Mouse (Mus musculus) forebrain, embryonic 15.5 days (tissue): ENCODE results near the gene Grb10. TPM values are rescaled to one million over a fixed set of nuclear protein-coding genes. Genes with fewer than 3 reads are reported as not detected.

Experiments used
- ATAC-seq: fragments of 200-750 bp; cut with Nextera tagmentation; replicated peaks from 2 replicates; pipeline ENCODE4 v1.8.0; 2017; ENCODE audit warnings: mild to moderate bottlenecking, moderate TSS enrichment, moderate library complexity
- H3K27ac ChIP-seq: fragments of 300-500 bp; sonication (generic); replicated peaks from 2 replicates; pipeline ENCODE4 v1.5.1; 2015; ENCODE audit warnings: mild to moderate bottlenecking, inconsistent platforms
- H3K27me3 ChIP-seq: fragments of 300-500 bp; sonication (generic); 2 replicates; pipeline ENCODE4 v1.6.1; 2015; ENCODE audit warnings: inconsistent platforms
- H3K36me3 ChIP-seq: fragments of 300-500 bp; sonication (generic); 2 replicates; pipeline ENCODE4 v1.6.1; 2015; ENCODE audit warnings: mild to moderate bottlenecking, inconsistent platforms
- H3K4me1 ChIP-seq: fragments of 300-500 bp; sonication (generic); 2 replicates; pipeline ENCODE4 v1.6.1; 2015; ENCODE audit warnings: inconsistent platforms
- H3K4me2 ChIP-seq: fragments of 300-500 bp; sonication (generic); replicated peaks from 2 replicates; pipeline ENCODE4 v1.6.1; 2015; ENCODE audit warnings: mild to moderate bottlenecking, inconsistent platforms
- H3K4me3 ChIP-seq: fragments of 300-500 bp; sonication (generic); 2 replicates; pipeline ENCODE4 v1.5.1; 2015; ENCODE audit warnings: mild to moderate bottlenecking, inconsistent platforms
- H3K9ac ChIP-seq: fragments of 300-500 bp; sonication (generic); replicated peaks from 2 replicates; pipeline ENCODE4 v1.6.1; 2015; ENCODE audit warnings: mild to moderate bottlenecking, inconsistent platforms
- H3K9me3 ChIP-seq: fragments of 300-500 bp; sonication (generic); 2 replicates; pipeline ENCODE4 v1.6.1; 2016; ENCODE audit warnings: inconsistent platforms
- WGBS: fragments of 180-500 bp; shearing (Covaris S2); methylation state at CpG from one replicate; pipeline ENCODE4 v1.1.7; 2015; ENCODE audit warnings: mixed read lengths; 5-methylcytosine and 5-hydroxymethylcytosine counted together
- polyA plus RNA-seq: library from polyadenylated mRNA; unstranded; fragments of >200 nt; fragmentation: Nextera tagmentation; extraction: Ambion mirVana; gene quantifications from 2 replicates; pipeline ENCODE4 v1.2.1, GENCODE M21; 2015

Grb10 gene
- 97.9 and 99.1 TPM in 2 replicates for polyA plus RNA-seq

GRCm38 (mm10) chr11:12038470-12038985 is at the start of gene Grb10:
Gene Grb10 (minus strand): TSS chr11:12038683.
- Histone ChIP-seq H3K27me3 (peaks cover 83% of the 10 kb centered on the region), H3K4me3 (peak within 1 kb of the TSS; percentile 51), H3K9ac (peak within 1 kb of the TSS; percentile 39), H3K4me1 (0 out of 2 replicates have a peak, but pooled peaks cover 17% of the 10 kb centered on the region), H3K4me2 (peak within 1 kb of the TSS; percentile 48), H3K36me3 (no peaks in the 10 kb centered on the region), H3K9me3 (no peaks in the 10 kb centered on the region), H3K27ac (peak within 1 kb of the TSS; percentile 19; the same call in 1 of the 2 replicates)
- 13% methylated on average over 10 of the region's 10 CpGs for WGBS
- ATAC-seq: no peak

GRCm38 (mm10) chr11:12081638-12082037 is 43.2 kb upstream of the Grb10 start:
- no peak overlapping the region for H3K27ac ChIP-seq
- no peaks in the 10 kb centered on the region; the same call in 1 of the 2 replicates for H3K9me3 ChIP-seq
- H3K36me3 ChIP-seq: no peaks in the 10 kb centered on the region
- H3K4me2 ChIP-seq: no peak overlapping the region
- WGBS: 92% methylated on average over 3 of the region's 3 CpGs
- no peak overlapping the region for H3K4me3 ChIP-seq
- no peaks in the 10 kb centered on the region for H3K4me1 ChIP-seq
- no peaks in the 10 kb centered on the region for H3K27me3 ChIP-seq
- ATAC-seq: no peak
- H3K9ac ChIP-seq: no peak overlapping the region

- H3K27ac ChIP-seq: no peak overlapping the region
Measured at GRCm38 (mm10) chr11:12079231-12079630, 40.7 kb upstream of the Grb10 start.

GRCm38 (mm10) chr11:12075449-12075848 is 37.0 kb upstream of the Grb10 start:
- no peaks in the 10 kb centered on the region for H3K27me3 ChIP-seq
- H3K9me3 ChIP-seq: no peaks in the 10 kb centered on the region
- H3K4me3 ChIP-seq: no peak overlapping the region
- no peak overlapping the region for H3K4me2 ChIP-seq
- H3K4me1 ChIP-seq: no peaks in the 10 kb centered on the region
- H3K27ac ChIP-seq: no peak overlapping the region
- H3K9ac ChIP-seq: no peak overlapping the region
- H3K36me3 ChIP-seq: no peaks in the 10 kb centered on the region
- no peak for ATAC-seq
- 97% methylated on average over 1 of the region's 1 CpGs for WGBS

More at GRCm38 (mm10) chr11:12079231-12079630, 40.7 kb upstream of the Grb10 start:
- no peaks in the 10 kb centered on the region for H3K27me3 ChIP-seq
- 85% methylated on average over 2 of the region's 2 CpGs for WGBS
- H3K9ac ChIP-seq: no peak overlapping the region
- H3K36me3 ChIP-seq: no peaks in the 10 kb centered on the region
- ATAC-seq: no peak
- no peaks in the 10 kb centered on the region for H3K4me1 ChIP-seq
- H3K4me2 ChIP-seq: no peak overlapping the region
- no peak overlapping the region for H3K4me3 ChIP-seq
- H3K9me3 ChIP-seq: no peaks in the 10 kb centered on the region; the same call in 1 of the 2 replicates

- Histone ChIP-seq H3K27ac (no peak overlapping the region), H3K4me3 (no peak overlapping the region), H3K9ac (no peak overlapping the region), H3K36me3 (no peaks in the 10 kb centered on the region), H3K4me1 (no peaks in the 10 kb centered on the region), H3K4me2 (no peak overlapping the region), H3K27me3 (no peaks in the 10 kb centered on the region), H3K9me3 (no peaks in the 10 kb centered on the region)
- ATAC-seq: 0 out of 2 replicates have a peak, but pooled peaks have one; percentile 35
- 77% methylated on average over 6 of the region's 6 CpGs for WGBS
Measured at GRCm38 (mm10) chr11:12073394-12074226, 35.1 kb upstream of the Grb10 start.

- Histone ChIP-seq H3K27ac (no peak overlapping the region), H3K9ac (no peak overlapping the region), H3K27me3 (no peaks in the 10 kb centered on the region), H3K4me3 (no peak overlapping the region), H3K36me3 (no peaks in the 10 kb centered on the region), H3K9me3 (no peaks in the 10 kb centered on the region), H3K4me1 (no peaks in the 10 kb centered on the region), H3K4me2 (no peak overlapping the region)
- ATAC-seq: no peak
- WGBS: 87% methylated on average over 3 of the region's 3 CpGs
Measured at GRCm38 (mm10) chr11:12072322-12072721, 33.8 kb upstream of the Grb10 start.

- WGBS: 77% methylated on average over 4 of the region's 4 CpGs
- H3K9ac ChIP-seq: no peak overlapping the region
- no peak overlapping the region for H3K27ac ChIP-seq
- no peak for ATAC-seq
- H3K4me1 ChIP-seq: no peaks in the 10 kb centered on the region
- H3K4me2 ChIP-seq: no peak overlapping the region
- no peak overlapping the region for H3K4me3 ChIP-seq
- no peaks in the 10 kb centered on the region for H3K27me3 ChIP-seq
- H3K9me3 ChIP-seq: no peaks in the 10 kb centered on the region
- no peaks in the 10 kb centered on the region for H3K36me3 ChIP-seq
Measured at GRCm38 (mm10) chr11:12059005-12059404, 20.5 kb upstream of the Grb10 start.

GRCm38 (mm10) chr11:12048547-12049327 is 10.3 kb upstream of the Grb10 start:
- WGBS: 52% methylated on average over 2 of the region's 2 CpGs

GRCm38 (mm10) chr11:12048135-12048534 is 9.7 kb upstream of the Grb10 start:
- no peaks in the 10 kb centered on the region for H3K4me1 ChIP-seq
- ATAC-seq: no peak
- peaks cover 8% of the 10 kb centered on the region; the same call in 1 of the 2 replicates for H3K27me3 ChIP-seq
- H3K27ac ChIP-seq: no peak overlapping the region
- WGBS: 77% methylated on average over 1 of the region's 1 CpGs
- no peak overlapping the region for H3K9ac ChIP-seq
- H3K4me2 ChIP-seq: no peak overlapping the region
- H3K9me3 ChIP-seq: no peaks in the 10 kb centered on the region
- no peaks in the 10 kb centered on the region for H3K36me3 ChIP-seq
- H3K4me3 ChIP-seq: no peak overlapping the region

More at GRCm38 (mm10) chr11:12048547-12049327, 10.3 kb upstream of the Grb10 start:
- Histone ChIP-seq H3K27me3 (peaks cover 8% of the 10 kb centered on the region; the same call in 1 of the 2 replicates), H3K4me3 (no peak overlapping the region), H3K27ac (no peak overlapping the region), H3K4me2 (no peak overlapping the region), H3K36me3 (no peaks in the 10 kb centered on the region), H3K9ac (no peak overlapping the region), H3K9me3 (no peaks in the 10 kb centered on the region), H3K4me1 (no peaks in the 10 kb centered on the region)
- no peak for ATAC-seq

- Histone ChIP-seq H3K9ac (no peak overlapping the region), H3K27me3 (peaks cover 39% of the 10 kb centered on the region), H3K27ac (no peak overlapping the region), H3K4me3 (no peak overlapping the region), H3K36me3 (no peaks in the 10 kb centered on the region), H3K4me1 (no peaks in the 10 kb centered on the region), H3K9me3 (no peaks in the 10 kb centered on the region), H3K4me2 (no peak overlapping the region)
- ATAC-seq: no peak
- 56% methylated on average over 3 of the region's 3 CpGs for WGBS
Measured at GRCm38 (mm10) chr11:12044245-12044644, 5.8 kb upstream of the Grb10 start.

- no peak for ATAC-seq
- H3K27me3 ChIP-seq: peaks cover 62% of the 10 kb centered on the region
- 78% methylated on average over 4 of the region's 4 CpGs for WGBS
Measured at GRCm38 (mm10) chr11:12041787-12042186, 3.3 kb upstream of the Grb10 start.

GRCm38 (mm10) chr11:12041379-12041778 is 2.9 kb upstream of the Grb10 start:
- Histone ChIP-seq H3K4me2 (no peak overlapping the region), H3K27ac (no peak overlapping the region), H3K4me1 (0 out of 2 replicates have a peak, but pooled peaks cover 14% of the 10 kb centered on the region), H3K27me3 (peaks cover 66% of the 10 kb centered on the region), H3K4me3 (no peak overlapping the region), H3K9me3 (no peaks in the 10 kb centered on the region), H3K9ac (no peak overlapping the region), H3K36me3 (no peaks in the 10 kb centered on the region)
- no peak for ATAC-seq
- 80% methylated on average over 6 of the region's 6 CpGs for WGBS

More at GRCm38 (mm10) chr11:12041787-12042186, 3.3 kb upstream of the Grb10 start:
- H3K4me2 ChIP-seq: no peak overlapping the region
- no peak overlapping the region for H3K4me3 ChIP-seq
- H3K4me1 ChIP-seq: 0 out of 2 replicates have a peak, but pooled peaks cover 10% of the 10 kb centered on the region
- H3K27ac ChIP-seq: no peak overlapping the region
- H3K36me3 ChIP-seq: no peaks in the 10 kb centered on the region
- H3K9me3 ChIP-seq: no peaks in the 10 kb centered on the region
- no peak overlapping the region for H3K9ac ChIP-seq
